Mouse (Mus musculus) liver, embryonic 12.5 days (tissue): ENCODE measurements around the gene Chrna9. TPM values are rescaled to one million over a fixed set of nuclear protein-coding genes. Genes with fewer than 3 reads are reported as not detected.

Experiments used
- ATAC-seq: fragments of 200-750 bp; cut with Nextera tagmentation; 2 replicates; pipeline ENCODE4 v1.8.0; 2017; ENCODE audit warnings: moderate number of reproducible peaks, mild to moderate bottlenecking, moderate library complexity
- H3K27ac ChIP-seq: fragments of 300-500 bp; sonication (generic); 2 replicates; pipeline ENCODE4 v1.5.1; 2016; ENCODE audit warnings: mild to moderate bottlenecking
- H3K27me3 ChIP-seq: fragments of 300-500 bp; sonication (generic); replicated peaks from 2 replicates; pipeline ENCODE4 v1.6.1; 2016; ENCODE audit warnings: mild to moderate bottlenecking, moderate library complexity
- H3K36me3 ChIP-seq: fragments of 300-500 bp; sonication (generic); 2 replicates; pipeline ENCODE4 v1.6.1; 2016; ENCODE audit warnings: mild to moderate bottlenecking, moderate library complexity
- H3K4me1 ChIP-seq: fragments of 300-500 bp; sonication (generic); 2 replicates; pipeline ENCODE4 v1.6.1; 2016
- H3K4me2 ChIP-seq: fragments of 300-500 bp; sonication (generic); 2 replicates; pipeline ENCODE4 v1.6.1; 2016; ENCODE audit warnings: mild to moderate bottlenecking, moderate library complexity
- H3K4me3 ChIP-seq: fragments of 300-500 bp; sonication (generic); 2 replicates; pipeline ENCODE4 v1.5.1; 2016; ENCODE audit warnings: mild to moderate bottlenecking, moderate library complexity
- H3K9ac ChIP-seq: fragments of 300-500 bp; sonication (generic); 2 replicates; pipeline ENCODE4 v1.6.1; 2016; ENCODE audit warnings: mild to moderate bottlenecking, moderate library complexity
- H3K9me3 ChIP-seq: fragments of 300-500 bp; sonication (generic); replicated peaks from 2 replicates; pipeline ENCODE4 v1.6.1; 2016; ENCODE audit warnings: mild to moderate bottlenecking, moderate library complexity
- WGBS: fragments of 180-500 bp; shearing (Covaris S2); methylation state at CpG from one replicate; pipeline ENCODE4 v1.1.7; 2016; ENCODE audit not compliant: insufficient replicate concordance; 5-methylcytosine and 5-hydroxymethylcytosine counted together
- polyA plus RNA-seq: library from polyadenylated mRNA; unstranded; fragments of >200 nt; fragmentation: Nextera tagmentation; extraction: Ambion mirVana; gene quantifications from 2 replicates; pipeline ENCODE4 v1.2.1, GENCODE M21; 2016

Chrna9 gene
- polyA plus RNA-seq = not detected in 2 replicates

DNA sequence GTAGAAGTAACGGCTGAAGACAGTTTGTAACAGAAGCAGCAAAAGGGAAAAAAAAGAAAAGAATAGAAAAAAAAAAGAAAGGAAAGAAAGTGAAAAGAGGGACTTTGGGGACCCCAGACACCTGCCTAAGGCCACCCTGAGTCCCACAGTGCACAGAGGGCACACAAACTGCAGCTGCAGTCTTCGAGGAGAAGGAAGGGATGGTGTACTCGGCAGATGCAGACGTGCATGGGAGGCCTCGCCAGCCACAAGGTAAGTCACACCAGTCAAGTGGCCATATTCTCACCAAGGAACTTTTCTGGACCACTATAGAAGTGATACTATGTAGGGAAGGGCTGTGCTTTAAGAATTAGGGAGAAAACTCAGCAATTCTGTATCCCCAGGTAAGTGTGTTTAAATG is at the start of gene Chrna9:
Gene Chrna9 (plus strand): TSS at position 139 of the 400 bp plus-strand sequence.
- no peak within 1 kb of the TSS for H3K4me3 ChIP-seq
- H3K27me3 ChIP-seq = 0 out of 2 replicates have a peak, but pooled peaks cover 2% of the 10 kb centered on the region
- WGBS = 77% methylated on average over 5 of the region's 5 CpGs
- H3K9ac ChIP-seq = no peak within 1 kb of the TSS
- H3K4me2 ChIP-seq = no peak within 1 kb of the TSS
- H3K36me3 ChIP-seq = no peaks in the 10 kb centered on the region
- no peaks in the 10 kb centered on the region for H3K4me1 ChIP-seq
- no peaks in the 10 kb centered on the region for H3K9me3 ChIP-seq
- ATAC-seq = no peak
- H3K27ac ChIP-seq = no peak within 1 kb of the TSS

DNA sequence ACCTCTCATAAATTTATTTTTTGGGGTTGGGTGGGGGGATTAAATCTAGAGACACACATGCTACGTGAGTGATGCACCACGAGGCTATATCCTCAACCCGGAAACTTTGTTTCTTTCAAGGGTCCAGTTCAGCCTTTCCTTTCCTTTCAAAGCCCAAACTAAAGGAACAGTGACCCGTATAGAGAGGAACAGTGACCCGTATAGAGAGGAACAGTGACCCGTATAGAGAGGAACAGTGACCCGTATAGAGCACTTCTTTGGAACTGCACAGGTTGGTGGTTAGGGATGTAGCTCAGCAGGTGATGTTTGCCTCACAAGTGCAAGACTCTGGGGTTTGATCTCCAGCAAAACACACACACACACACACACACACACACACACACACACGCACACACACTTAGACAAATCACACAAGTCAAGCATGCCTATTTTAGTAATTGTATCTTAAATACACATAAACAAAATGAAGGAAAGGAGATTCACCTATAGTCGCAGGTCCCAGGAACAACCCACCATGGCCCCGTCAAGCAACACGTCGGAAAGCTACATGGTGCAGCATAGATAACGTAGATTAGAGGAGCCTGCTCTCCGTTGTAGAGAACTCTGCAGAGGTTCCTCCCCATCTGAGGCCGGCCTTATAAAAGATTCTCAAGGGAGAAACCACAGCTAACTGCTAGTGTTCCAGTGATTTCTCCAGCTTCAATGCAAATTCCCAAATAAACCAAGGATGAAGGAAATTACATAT is 48.9 kb upstream of the Chrna9 start:
- Histone ChIP-seq H3K9ac (no peak overlapping the region), H3K27me3 (no peaks in the 10 kb centered on the region), H3K4me1 (peaks cover 25% of the 10 kb centered on the region), H3K4me2 (no peak overlapping the region), H3K27ac (no peak overlapping the region), H3K36me3 (no peaks in the 10 kb centered on the region), H3K9me3 (no peaks in the 10 kb centered on the region), H3K4me3 (no peak overlapping the region)
- no peak for ATAC-seq
- 53% methylated on average over 15 of the region's 15 CpGs for WGBS

DNA sequence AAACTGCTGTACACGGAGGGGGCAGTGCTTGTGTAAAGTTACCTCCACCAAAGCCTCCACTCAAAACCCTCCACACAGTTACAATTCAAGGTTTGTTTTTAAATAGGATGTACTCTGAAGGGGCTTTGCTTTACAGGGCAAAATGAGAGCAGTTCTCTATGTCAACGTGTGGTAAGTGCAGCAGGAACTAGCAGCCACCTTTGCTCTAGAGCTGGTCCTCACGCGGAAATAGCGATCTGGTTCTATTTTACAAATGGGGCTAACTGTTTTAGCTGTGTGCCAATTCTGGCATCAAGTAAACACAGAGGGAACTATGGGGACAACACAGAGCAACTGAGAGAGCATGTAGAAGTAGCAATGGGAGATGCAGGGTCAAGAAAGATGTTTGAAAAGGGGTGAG is 46.6 kb upstream of the Chrna9 start:
- Histone ChIP-seq H3K4me1 (peaks cover 17% of the 10 kb centered on the region), H3K4me2 (no peak overlapping the region), H3K9me3 (no peaks in the 10 kb centered on the region), H3K4me3 (no peak overlapping the region), H3K27ac (no peak overlapping the region), H3K9ac (no peak overlapping the region), H3K36me3 (no peaks in the 10 kb centered on the region), H3K27me3 (no peaks in the 10 kb centered on the region)
- ATAC-seq = no peak
- 73% methylated on average over 5 of the region's 5 CpGs for WGBS

DNA sequence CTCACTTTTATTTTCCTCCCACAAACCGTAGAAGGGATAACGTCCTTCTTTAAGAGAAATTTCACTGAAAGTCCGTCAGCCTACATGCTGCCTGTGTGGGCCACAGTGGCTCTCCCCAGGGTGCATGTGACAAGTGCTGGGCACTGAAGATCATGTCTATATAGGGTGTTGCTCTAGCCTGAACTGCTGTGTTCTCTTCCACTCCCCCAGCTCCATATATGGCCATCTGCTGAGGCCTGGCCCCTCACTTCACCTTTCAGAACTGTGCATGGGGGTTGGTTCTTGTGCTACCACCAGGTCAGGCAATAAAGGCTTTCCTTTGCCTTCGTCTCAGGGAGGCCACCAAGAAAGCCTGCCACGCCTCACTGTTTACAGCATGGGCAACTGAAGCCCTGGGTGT is 45.7 kb upstream of the Chrna9 start:
- H3K9ac ChIP-seq = no peak overlapping the region
- no peak for ATAC-seq
- H3K27me3 ChIP-seq = no peaks in the 10 kb centered on the region
- no peaks in the 10 kb centered on the region for H3K36me3 ChIP-seq
- no peaks in the 10 kb centered on the region for H3K9me3 ChIP-seq
- no peak overlapping the region for H3K4me3 ChIP-seq
- peaks cover 14% of the 10 kb centered on the region for H3K4me1 ChIP-seq
- no peak overlapping the region for H3K4me2 ChIP-seq
- 49% methylated on average over 5 of the region's 5 CpGs for WGBS
- H3K27ac ChIP-seq = no peak overlapping the region

DNA sequence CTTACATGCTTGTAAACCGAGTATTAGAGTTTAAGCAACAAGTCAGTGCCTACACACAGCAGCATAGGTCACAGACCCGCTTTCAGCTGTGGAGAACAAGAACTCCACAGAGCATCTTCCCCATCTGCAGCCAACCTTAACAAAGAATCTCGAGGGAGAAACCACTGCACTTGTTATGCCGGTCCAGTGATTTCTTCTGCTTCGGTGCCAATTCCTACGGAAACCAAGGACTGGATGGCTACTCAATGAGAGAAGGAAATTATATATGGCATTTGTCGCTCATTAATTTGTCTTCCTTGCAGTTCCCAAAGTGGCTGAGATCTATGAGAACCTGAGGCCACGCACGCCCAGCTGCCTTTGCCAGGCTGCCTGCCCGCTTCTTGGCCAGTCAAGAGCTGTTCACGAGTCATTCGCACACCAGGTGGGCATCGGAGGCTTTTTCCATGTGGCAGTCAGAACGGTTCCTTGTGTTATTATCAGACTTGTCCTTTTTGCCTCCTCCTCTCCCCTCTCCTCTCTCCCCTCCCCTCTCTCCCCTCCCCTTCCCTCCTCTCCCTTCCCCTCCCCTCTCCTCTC is 43.4 kb upstream of the Chrna9 start:
- no peaks in the 10 kb centered on the region for H3K36me3 ChIP-seq
- H3K27me3 ChIP-seq = no peaks in the 10 kb centered on the region
- ATAC-seq = no peak
- no peak overlapping the region for H3K4me2 ChIP-seq
- H3K4me1 ChIP-seq = peaks cover 8% of the 10 kb centered on the region
- no peak overlapping the region for H3K9ac ChIP-seq
- H3K4me3 ChIP-seq = no peak overlapping the region
- H3K27ac ChIP-seq = no peak overlapping the region
- 74% methylated on average over 14 of the region's 14 CpGs for WGBS
- no peaks in the 10 kb centered on the region for H3K9me3 ChIP-seq

DNA sequence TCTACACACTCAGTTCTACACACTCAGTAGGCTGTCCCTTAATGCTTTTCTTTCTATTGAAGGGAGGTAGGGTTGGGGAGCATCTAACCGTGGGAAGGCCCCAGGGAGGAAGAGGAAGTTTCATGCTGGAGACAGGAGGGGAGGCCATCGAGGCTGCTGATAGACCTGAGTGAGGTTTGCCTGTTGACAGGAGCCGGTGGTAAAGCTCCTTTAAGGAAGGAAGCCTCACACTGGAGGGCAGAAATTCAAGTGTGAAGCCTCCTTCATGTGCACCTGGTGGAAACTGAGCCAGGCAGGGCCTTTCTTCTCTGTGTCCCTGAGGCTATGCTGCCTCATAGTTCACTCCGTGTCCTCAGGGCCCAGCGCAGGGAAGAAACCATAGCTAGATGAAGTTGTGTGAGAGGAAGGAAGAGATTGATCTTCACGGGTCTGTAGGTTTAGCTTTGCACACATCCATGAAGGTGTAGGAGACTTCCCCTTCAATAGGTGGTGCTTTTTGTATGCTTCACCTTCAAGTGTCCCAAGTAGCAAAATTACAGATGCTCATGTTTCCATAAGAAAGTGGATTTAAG is 39.5 kb upstream of the Chrna9 start:
- peaks cover 3% of the 10 kb centered on the region for H3K4me1 ChIP-seq
- no peak for ATAC-seq
- no peaks in the 10 kb centered on the region for H3K9me3 ChIP-seq
- 45% methylated on average over 6 of the region's 6 CpGs for WGBS
- H3K36me3 ChIP-seq = no peaks in the 10 kb centered on the region
- no peak overlapping the region for H3K4me3 ChIP-seq
- no peak overlapping the region for H3K27ac ChIP-seq
- H3K9ac ChIP-seq = no peak overlapping the region
- no peak overlapping the region for H3K4me2 ChIP-seq
- no peaks in the 10 kb centered on the region for H3K27me3 ChIP-seq

DNA sequence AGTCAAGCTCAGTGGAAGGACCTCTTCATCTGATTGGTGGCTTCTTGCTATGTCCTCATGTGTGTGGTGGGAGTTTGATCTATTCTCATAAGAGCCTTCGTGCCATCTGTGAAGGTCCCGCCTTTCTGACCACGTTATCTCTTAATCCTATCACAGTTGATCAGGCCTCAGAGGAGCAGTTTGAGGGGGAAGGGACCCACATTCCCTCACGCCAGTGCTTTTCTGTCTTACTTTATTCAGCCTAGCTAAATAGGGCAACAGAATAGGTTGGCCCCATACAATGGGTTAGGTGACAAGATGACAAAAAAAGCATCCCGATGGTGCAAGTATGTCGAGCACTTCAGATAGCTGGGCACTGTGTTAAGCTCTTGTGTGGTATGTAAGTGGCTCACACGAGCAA is 39.0 kb upstream of the Chrna9 start:
- no peaks in the 10 kb centered on the region for H3K36me3 ChIP-seq
- H3K27me3 ChIP-seq = no peaks in the 10 kb centered on the region
- H3K9me3 ChIP-seq = no peaks in the 10 kb centered on the region
- H3K27ac ChIP-seq = no peak overlapping the region
- 54% methylated on average over 7 of the region's 7 CpGs for WGBS
- H3K4me2 ChIP-seq = no peak overlapping the region
- H3K9ac ChIP-seq = no peak overlapping the region
- ATAC-seq = no peak
- peaks cover 8% of the 10 kb centered on the region for H3K4me1 ChIP-seq
- no peak overlapping the region for H3K4me3 ChIP-seq

DNA sequence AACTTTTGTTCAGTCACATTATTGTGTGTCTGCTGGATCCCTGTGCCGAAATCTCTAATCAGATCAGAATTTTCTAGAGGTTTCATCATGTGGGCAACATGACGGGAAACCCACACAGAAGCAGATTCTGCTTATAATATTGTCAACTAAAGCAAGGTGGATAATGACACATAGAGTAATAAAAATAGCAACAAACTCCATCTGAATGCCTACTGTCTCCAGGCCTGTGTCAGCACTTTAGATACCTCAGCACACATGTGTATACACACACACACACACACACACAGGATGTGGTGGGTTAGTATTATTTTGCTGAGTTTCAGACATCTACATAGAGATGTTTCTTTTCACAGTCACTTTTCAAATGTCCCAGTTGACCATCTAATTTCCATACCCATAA is 37.0 kb upstream of the Chrna9 start:
- no peak for ATAC-seq
- Histone ChIP-seq H3K27me3 (no peaks in the 10 kb centered on the region), H3K4me1 (peaks cover 19% of the 10 kb centered on the region), H3K9me3 (0 out of 2 replicates have a peak, but pooled peaks cover 1% of the 10 kb centered on the region), H3K4me3 (no peak overlapping the region), H3K9ac (no peak overlapping the region), H3K36me3 (no peaks in the 10 kb centered on the region), H3K4me2 (no peak overlapping the region), H3K27ac (no peak overlapping the region)
- 67% methylated on average over 2 of the region's 2 CpGs for WGBS

DNA sequence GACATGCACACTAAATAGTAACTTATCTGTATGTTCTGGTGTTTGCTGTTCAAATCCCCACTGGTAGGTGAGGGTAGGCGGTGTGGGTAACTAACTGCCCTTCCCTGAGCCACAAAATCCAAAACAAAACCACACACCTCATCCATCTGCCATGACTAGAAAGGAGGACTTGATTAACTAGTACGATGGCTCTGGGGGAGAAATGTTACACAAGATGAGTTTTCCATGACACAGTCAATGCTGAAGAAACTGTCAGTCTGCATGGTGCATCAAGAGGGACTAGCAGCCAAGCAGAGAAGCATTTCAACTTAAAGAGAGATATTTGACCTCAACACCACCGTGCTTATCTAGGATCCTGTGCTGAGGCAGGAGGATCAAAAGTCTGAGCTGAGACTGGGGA is 36.0 kb upstream of the Chrna9 start:
- Histone ChIP-seq H3K4me3 (no peak overlapping the region), H3K36me3 (no peaks in the 10 kb centered on the region), H3K4me2 (no peak overlapping the region), H3K27ac (no peak overlapping the region), H3K9me3 (peaks cover 11% of the 10 kb centered on the region; the same call in 1 of the 2 replicates), H3K27me3 (no peaks in the 10 kb centered on the region), H3K9ac (no peak overlapping the region), H3K4me1 (peaks cover 19% of the 10 kb centered on the region)
- 46% methylated on average over 3 of the region's 3 CpGs for WGBS
- ATAC-seq = no peak

DNA sequence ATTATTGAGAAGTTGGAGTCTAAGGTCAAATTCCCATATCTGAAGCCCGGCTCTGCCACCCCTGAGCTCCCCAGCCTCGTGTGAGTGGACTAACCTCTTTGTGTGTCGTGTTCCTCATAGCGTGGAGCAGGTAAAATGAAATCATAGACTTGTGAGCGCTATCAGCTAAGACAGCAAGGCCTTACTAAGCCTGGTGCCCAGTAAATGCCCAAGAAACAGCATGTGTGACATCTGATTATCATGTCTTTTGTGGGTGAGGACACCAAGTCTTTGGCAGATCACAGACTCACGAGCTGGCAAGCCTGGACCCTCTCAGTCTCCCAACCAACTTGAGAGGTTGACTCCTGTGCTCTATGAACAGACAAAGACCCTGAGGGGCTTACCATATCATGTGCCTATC is 34.6 kb upstream of the Chrna9 start:
- H3K4me3 ChIP-seq = no peak overlapping the region
- no peaks in the 10 kb centered on the region for H3K36me3 ChIP-seq
- 51% methylated on average over 6 of the region's 6 CpGs for WGBS
- H3K9ac ChIP-seq = no peak overlapping the region
- no peak overlapping the region for H3K27ac ChIP-seq
- ATAC-seq = no peak
- H3K4me1 ChIP-seq = peaks cover 19% of the 10 kb centered on the region
- H3K27me3 ChIP-seq = no peaks in the 10 kb centered on the region
- H3K4me2 ChIP-seq = no peak overlapping the region
- peaks cover 18% of the 10 kb centered on the region; the same call in 1 of the 2 replicates for H3K9me3 ChIP-seq

DNA sequence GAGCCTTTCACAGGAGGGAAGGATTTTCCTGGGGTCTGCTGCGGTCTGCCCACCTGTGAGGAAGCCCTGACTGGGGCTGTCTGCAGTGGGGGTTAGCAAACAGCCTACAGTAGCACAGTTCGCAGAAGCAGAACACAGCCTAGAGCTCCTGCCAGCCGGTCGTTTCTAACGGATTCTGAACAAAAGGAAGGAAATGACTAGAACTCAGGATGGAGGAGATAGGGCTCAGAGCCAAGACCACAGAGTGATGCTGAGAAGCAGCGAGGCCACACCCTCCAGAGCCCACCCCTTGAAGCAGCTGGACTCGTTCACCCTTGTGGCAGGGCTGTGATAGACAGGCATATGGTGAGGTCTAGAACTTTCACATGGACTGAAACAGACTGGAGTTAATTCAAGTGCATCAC is 33.9 kb upstream of the Chrna9 start:
- no peaks in the 10 kb centered on the region for H3K27me3 ChIP-seq
- no peak overlapping the region for H3K9ac ChIP-seq
- ATAC-seq = peak; percentile 77
- no peak overlapping the region for H3K4me3 ChIP-seq
- no peaks in the 10 kb centered on the region for H3K36me3 ChIP-seq
- H3K4me1 ChIP-seq = peaks cover 19% of the 10 kb centered on the region
- peaks cover 18% of the 10 kb centered on the region; the same call in 1 of the 2 replicates for H3K9me3 ChIP-seq
- H3K4me2 ChIP-seq = no peak overlapping the region
- H3K27ac ChIP-seq = no peak overlapping the region
- WGBS = 14% methylated on average over 7 of the region's 7 CpGs

DNA sequence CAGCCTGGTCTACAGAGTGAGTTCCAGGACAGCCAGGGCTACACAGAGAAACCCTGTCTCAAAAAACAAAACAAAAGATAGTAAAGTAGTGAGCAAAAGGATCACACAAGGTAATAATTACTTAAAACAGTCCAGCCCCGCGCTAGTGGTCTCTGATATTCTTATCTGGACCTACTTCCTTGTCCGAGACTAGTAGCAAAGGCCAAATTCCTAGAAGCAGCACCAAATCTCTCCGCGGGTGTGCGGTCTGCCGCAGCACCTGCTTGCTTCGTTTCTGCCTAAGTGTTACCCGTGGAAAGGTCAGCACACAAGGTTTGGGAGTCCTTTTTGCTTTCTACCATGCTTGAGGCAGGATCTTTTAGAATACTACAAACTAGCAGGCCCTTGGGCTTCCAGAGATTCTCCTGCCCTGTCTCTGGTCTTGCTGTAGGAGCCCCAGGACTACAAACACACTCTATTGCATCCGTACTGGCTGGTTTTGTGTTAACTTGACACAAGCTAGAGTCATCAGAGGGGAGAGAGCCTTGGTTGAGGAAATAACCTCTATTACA is 32.8 kb upstream of the Chrna9 start:
- 24% methylated on average over 10 of the region's 10 CpGs for WGBS
- H3K27me3 ChIP-seq = no peaks in the 10 kb centered on the region
- peaks cover 19% of the 10 kb centered on the region for H3K4me1 ChIP-seq
- no peak overlapping the region for H3K9ac ChIP-seq
- H3K27ac ChIP-seq = no peak overlapping the region
- peaks cover 18% of the 10 kb centered on the region; the same call in 1 of the 2 replicates for H3K9me3 ChIP-seq
- H3K4me3 ChIP-seq = no peak overlapping the region
- H3K36me3 ChIP-seq = no peaks in the 10 kb centered on the region
- H3K4me2 ChIP-seq = no peak overlapping the region
- ATAC-seq = no peak
